Mouse (Mus musculus) forebrain, embryonic 14.5 days (tissue): ENCODE results near the gene Dbh. TPM values are rescaled to one million over a fixed set of nuclear protein-coding genes. Genes with fewer than 3 reads are reported as not detected.

Source experiments
- ATAC-seq: fragments of 200-750 bp; cut with Nextera tagmentation; 2 replicates; pipeline ENCODE4 v1.8.0; 2017; ENCODE audit warnings: mild to moderate bottlenecking, moderate library complexity
- DNase-seq: peaks from one replicate; pipeline ENCODE4 v3.0.0-alpha.2; 2015; ENCODE audit warnings: low spot score
- H3K27ac ChIP-seq: fragments of 300-500 bp; sonication (generic); 2 replicates; pipeline ENCODE4 v1.5.1; 2014; ENCODE audit warnings: low read depth, mild to moderate bottlenecking, control low read depth, low read length, moderate library complexity
- H3K27me3 ChIP-seq: fragments of 300-500 bp; sonication (generic); replicated peaks from 2 replicates; pipeline ENCODE4 v1.6.1; 2014; ENCODE audit warnings: low read length, control low read depth, mixed read lengths; ENCODE audit not compliant: control insufficient read depth, insufficient read depth
- H3K36me3 ChIP-seq: fragments of 300-500 bp; sonication (generic); 2 replicates; pipeline ENCODE4 v1.6.1; 2014; ENCODE audit warnings: low read length, control low read depth; ENCODE audit not compliant: control insufficient read depth, insufficient read depth
- H3K4me1 ChIP-seq: fragments of 300-500 bp; sonication (generic); 2 replicates; pipeline ENCODE4 v1.6.1; 2014; ENCODE audit warnings: antibody characterized with exemption, low read length, control low read depth; ENCODE audit not compliant: control insufficient read depth, insufficient read depth
- H3K4me2 ChIP-seq: fragments of 300-500 bp; sonication (generic); 2 replicates; pipeline ENCODE4 v1.6.1; 2014; ENCODE audit warnings: mild to moderate bottlenecking, control low read depth, low read length
- H3K4me3 ChIP-seq: fragments of 300-500 bp; sonication (generic); 2 replicates; pipeline ENCODE4 v1.5.1; 2014; ENCODE audit warnings: low read depth, low read length, control low read depth
- H3K9ac ChIP-seq: fragments of 300-500 bp; sonication (generic); 2 replicates; pipeline ENCODE4 v1.6.1; 2014; ENCODE audit warnings: mild to moderate bottlenecking, low read length, control low read depth, moderate library complexity
- H3K9me3 ChIP-seq: fragments of 300-500 bp; sonication (generic); replicated peaks from 2 replicates; pipeline ENCODE4 v1.6.1; 2016; ENCODE audit warnings: low read length, control low read depth, mixed read lengths; ENCODE audit not compliant: control insufficient read depth
- WGBS: fragments of 180-500 bp; shearing (Covaris S2); extraction: QIAGEN DNeasy Blood & Tissue Kit; methylation state at CpG from one replicate; pipeline ENCODE4 v1.1.7; 2014; 5-methylcytosine and 5-hydroxymethylcytosine counted together
- polyA plus RNA-seq: library from polyadenylated mRNA; unstranded; fragments of >200 nt; fragmentation: Nextera tagmentation; extraction: Ambion mirVana; gene quantifications from 2 replicates; pipeline ENCODE4 v1.2.1, GENCODE M21; 2014

The Dbh gene
- polyA plus RNA-seq, 1 experiment from 2014 or later: not detected

GRCm38 (mm10) chr2:27126496-27126895 lies 38.5 kb upstream of the Dbh start:
- Histone ChIP-seq H3K9me3 (no peaks in the 10 kb centered on the region), H3K27ac (no peak overlapping the region), H3K4me3 (no peak overlapping the region), H3K36me3 (no peaks in the 10 kb centered on the region), H3K4me1 (peaks cover 8% of the 10 kb centered on the region), H3K4me2 (no peak overlapping the region), H3K27me3 (no peaks in the 10 kb centered on the region), H3K9ac (no peak overlapping the region)
- 57% methylated on average over 4 of the region's 4 CpGs for WGBS
- no peak for DNase-seq
- ATAC-seq: no peak

GRCm38 (mm10) chr2:27128990-27129389 lies 36.0 kb upstream of the Dbh start:
- no peaks in the 10 kb centered on the region for H3K4me1 ChIP-seq
- H3K4me3 ChIP-seq: no peak overlapping the region
- H3K27me3 ChIP-seq: no peaks in the 10 kb centered on the region
- no peaks in the 10 kb centered on the region for H3K9me3 ChIP-seq
- ATAC-seq: no peak
- no peak overlapping the region for H3K9ac ChIP-seq
- H3K4me2 ChIP-seq: no peak overlapping the region
- no peak for DNase-seq
- H3K36me3 ChIP-seq: no peaks in the 10 kb centered on the region
- H3K27ac ChIP-seq: no peak overlapping the region
- WGBS: 72% methylated on average over 3 of the region's 3 CpGs

GRCm38 (mm10) chr2:27135935-27136334 lies 29.1 kb upstream of the Dbh start:
- WGBS: 81% methylated on average over 5 of the region's 5 CpGs
- ATAC-seq (no peak), DNase-seq (no peak)
- no peaks in the 10 kb centered on the region for H3K9me3 ChIP-seq
- no peak overlapping the region for H3K9ac ChIP-seq
- H3K27me3 ChIP-seq: no peaks in the 10 kb centered on the region
- H3K4me1 ChIP-seq: no peaks in the 10 kb centered on the region
- no peak overlapping the region for H3K4me2 ChIP-seq
- no peaks in the 10 kb centered on the region for H3K36me3 ChIP-seq
- no peak overlapping the region for H3K27ac ChIP-seq
- no peak overlapping the region for H3K4me3 ChIP-seq

GRCm38 (mm10) chr2:27136336-27136735 lies 28.7 kb upstream of the Dbh start:
- 73% methylated on average over 3 of the region's 3 CpGs for WGBS
- no peak overlapping the region for H3K4me2 ChIP-seq
- no peak for DNase-seq

GRCm38 (mm10) chr2:27136789-27137188 lies 28.2 kb upstream of the Dbh start:
- Histone ChIP-seq H3K4me1 (no peaks in the 10 kb centered on the region), H3K4me3 (no peak overlapping the region), H3K4me2 (no peak overlapping the region), H3K27me3 (peaks cover 7% of the 10 kb centered on the region; the same call in 1 of the 2 replicates), H3K9ac (no peak overlapping the region), H3K27ac (no peak overlapping the region), H3K36me3 (no peaks in the 10 kb centered on the region), H3K9me3 (no peaks in the 10 kb centered on the region)
- DNase-seq (no peak), ATAC-seq (no peak)
- 63% methylated on average over 1 of the region's 1 CpGs for WGBS

More at GRCm38 (mm10) chr2:27136336-27136735, 28.7 kb upstream of the Dbh start:
- no peak overlapping the region for H3K4me3 ChIP-seq
- no peaks in the 10 kb centered on the region for H3K9me3 ChIP-seq
- peaks cover 3% of the 10 kb centered on the region; the same call in 1 of the 2 replicates for H3K27me3 ChIP-seq
- H3K4me1 ChIP-seq: no peaks in the 10 kb centered on the region
- H3K36me3 ChIP-seq: no peaks in the 10 kb centered on the region
- H3K9ac ChIP-seq: no peak overlapping the region
- H3K27ac ChIP-seq: no peak overlapping the region
- ATAC-seq: no peak

- Histone ChIP-seq H3K4me3 (no peak overlapping the region), H3K9me3 (no peaks in the 10 kb centered on the region), H3K9ac (no peak overlapping the region), H3K4me1 (no peaks in the 10 kb centered on the region), H3K27me3 (peaks cover 13% of the 10 kb centered on the region; the same call in 1 of the 2 replicates), H3K4me2 (no peak overlapping the region), H3K36me3 (no peaks in the 10 kb centered on the region), H3K27ac (no peak overlapping the region)
- ATAC-seq: no peak
- no peak for DNase-seq
- 73% methylated on average over 4 of the region's 4 CpGs for WGBS
These were observed 26.7 kb upstream of the Dbh start for GRCm38 (mm10) chr2:27138356-27138755.

- ATAC-seq: peak; percentile 40; the same call in 1 of the 2 replicates
- H3K36me3 ChIP-seq: no peaks in the 10 kb centered on the region
- H3K9ac ChIP-seq: peak within 1 kb of the TSS; percentile 47
- H3K4me2 ChIP-seq: peak within 1 kb of the TSS; percentile 65
- no peaks in the 10 kb centered on the region for H3K4me1 ChIP-seq
- H3K27me3 ChIP-seq: peaks cover 13% of the 10 kb centered on the region; the same call in 1 of the 2 replicates
- no peak within 1 kb of the TSS for H3K27ac ChIP-seq
- no peaks in the 10 kb centered on the region for H3K9me3 ChIP-seq
- WGBS: 1% methylated on average over 60 of the region's 62 CpGs
- peak within 1 kb of the TSS; percentile 37 for H3K4me3 ChIP-seq
- peak; percentile 65 for DNase-seq
These were observed 22.9 kb upstream of the Dbh start, which contains the start of gene Fam163b for GRCm38 (mm10) chr2:27141950-27142693. TSS of gene Fam163b (minus strand) at chr2:27142491.

- WGBS: 60% methylated on average over 2 of the region's 2 CpGs
- ATAC-seq (no peak), DNase-seq (peak; percentile 16)
These were observed 20.1 kb upstream of the Dbh start for GRCm38 (mm10) chr2:27144957-27145356.

GRCm38 (mm10) chr2:27146840-27147239 lies 18.2 kb upstream of the Dbh start:
- Histone ChIP-seq H3K4me3 (no peak overlapping the region), H3K4me2 (no peak overlapping the region), H3K9ac (no peak overlapping the region), H3K36me3 (no peaks in the 10 kb centered on the region), H3K4me1 (peaks cover 3% of the 10 kb centered on the region; the same call in 1 of the 2 replicates), H3K9me3 (no peaks in the 10 kb centered on the region), H3K27me3 (peaks cover 6% of the 10 kb centered on the region; the same call in 1 of the 2 replicates), H3K27ac (no peak overlapping the region)
- 91% methylated on average over 6 of the region's 6 CpGs for WGBS
- ATAC-seq: no peak
- no peak for DNase-seq

More at GRCm38 (mm10) chr2:27144957-27145356, 20.1 kb upstream of the Dbh start:
- H3K36me3 ChIP-seq: no peaks in the 10 kb centered on the region
- peaks cover 3% of the 10 kb centered on the region; the same call in 1 of the 2 replicates for H3K4me1 ChIP-seq
- no peak overlapping the region for H3K9ac ChIP-seq
- no peaks in the 10 kb centered on the region for H3K9me3 ChIP-seq
- H3K4me3 ChIP-seq: no peak overlapping the region
- no peak overlapping the region for H3K27ac ChIP-seq
- no peak overlapping the region for H3K4me2 ChIP-seq
- H3K27me3 ChIP-seq: peaks cover 13% of the 10 kb centered on the region; the same call in 1 of the 2 replicates
